Mouse (Mus musculus) liver, embryonic 11.5 days (tissue): ENCODE data around the gene 5330417H12Rik. TPM values are rescaled to one million over a fixed set of nuclear protein-coding genes. Genes with fewer than 3 reads are reported as not detected.

Experiments
- ATAC-seq: fragments of 200-750 bp; cut with Nextera tagmentation; replicated peaks from 2 replicates; pipeline ENCODE4 v1.8.0; 2017; ENCODE audit warnings: moderate number of reproducible peaks, mild to moderate bottlenecking, moderate TSS enrichment, moderate library complexity; ENCODE audit not compliant: low FRiP score
- DNase-seq: peaks from one replicate; pipeline ENCODE4 v3.0.0-alpha.2; 2017; ENCODE audit warnings: low spot score
- H3K27ac ChIP-seq: fragments of 300-500 bp; sonication (generic); 2 replicates; pipeline ENCODE4 v1.5.1; 2014; ENCODE audit warnings: mild to moderate bottlenecking, low read depth, low read length, control low read depth
- H3K27me3 ChIP-seq: fragments of 300-500 bp; sonication (generic); replicated peaks from 2 replicates; pipeline ENCODE4 v1.6.1; 2014; ENCODE audit warnings: low read length, mixed read lengths; ENCODE audit not compliant: control insufficient read depth, insufficient read depth
- H3K36me3 ChIP-seq: fragments of 300-500 bp; sonication (generic); 2 replicates; pipeline ENCODE4 v1.6.1; 2014; ENCODE audit warnings: mild to moderate bottlenecking, low read length, moderate library complexity, mixed read lengths; ENCODE audit not compliant: control insufficient read depth, insufficient read depth
- H3K4me1 ChIP-seq: fragments of 300-500 bp; sonication (generic); replicated peaks from 2 replicates; pipeline ENCODE4 v1.6.1; 2014; ENCODE audit warnings: low read length, mixed read lengths; ENCODE audit not compliant: control insufficient read depth, insufficient read depth
- H3K4me2 ChIP-seq: fragments of 300-500 bp; sonication (generic); 2 replicates; pipeline ENCODE4 v1.6.1; 2014; ENCODE audit warnings: mild to moderate bottlenecking, control low read depth, moderate library complexity
- H3K4me3 ChIP-seq: fragments of 300-500 bp; sonication (generic); 2 replicates; pipeline ENCODE4 v1.5.1; 2014; ENCODE audit warnings: low read depth, low read length, control low read depth
- H3K9ac ChIP-seq: fragments of 300-500 bp; sonication (generic); 2 replicates; pipeline ENCODE4 v1.6.1; 2014; ENCODE audit warnings: low read depth, low read length, control low read depth
- H3K9me3 ChIP-seq: fragments of 300-500 bp; sonication (generic); 2 replicates; pipeline ENCODE4 v1.6.1; 2016; ENCODE audit warnings: low read length, inconsistent platforms, mixed read lengths; ENCODE audit not compliant: control insufficient read depth
- WGBS: fragments of 180-500 bp; shearing (Covaris S2); extraction: QIAGEN DNeasy Blood & Tissue Kit; methylation state at CpG from one replicate; pipeline ENCODE4 v1.1.7; 2014; 5-methylcytosine and 5-hydroxymethylcytosine counted together
- polyA plus RNA-seq: library from polyadenylated mRNA; unstranded; fragments of >200 nt; fragmentation: Nextera tagmentation; extraction: Ambion mirVana; gene quantifications from 2 replicates; pipeline ENCODE4 v1.2.1, GENCODE M21; 2014

5330417H12Rik gene
- 0.19 TPM in 1 of 2 replicates, not detected in the other for polyA plus RNA-seq

DNA sequence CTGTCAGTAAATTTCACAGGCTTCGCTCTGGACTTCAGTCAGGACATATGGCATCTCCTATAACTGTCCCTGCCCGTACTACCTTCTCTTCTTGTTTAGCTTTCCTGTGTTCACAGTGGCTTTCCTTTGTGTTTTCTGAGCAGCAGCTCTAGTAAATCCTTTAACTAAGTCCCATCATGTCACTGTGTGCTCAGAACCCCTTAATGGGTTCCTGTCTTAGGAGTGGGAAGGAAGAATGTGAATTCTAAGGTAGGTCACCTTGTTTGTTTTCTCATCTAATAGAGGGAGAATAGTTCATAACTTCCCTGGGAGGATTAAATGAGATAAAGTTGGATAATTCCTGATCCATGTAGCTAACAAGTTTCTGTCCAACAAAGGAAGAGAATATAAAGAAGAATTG is at the start of gene 5330417H12Rik:
Gene 5330417H12Rik (minus strand): TSS at position 101 of the 400 bp plus-strand sequence.
- no peak within 1 kb of the TSS for H3K9ac ChIP-seq
- H3K27ac ChIP-seq, result no peak within 1 kb of the TSS
- no peaks in the 10 kb centered on the region for H3K36me3 ChIP-seq
- H3K27me3 ChIP-seq, result no peaks in the 10 kb centered on the region
- H3K4me2 ChIP-seq, result no peak within 1 kb of the TSS
- H3K4me3 ChIP-seq, result no peak within 1 kb of the TSS
- 78% methylated on average over 2 of the region's 2 CpGs for WGBS
- DNase-seq (no peak), ATAC-seq (no peak)
- H3K9me3 ChIP-seq, result no peaks in the 10 kb centered on the region
- no peaks in the 10 kb centered on the region for H3K4me1 ChIP-seq

- no peaks in the 10 kb centered on the region for H3K27me3 ChIP-seq
These were observed 43.6 kb upstream of the 5330417H12Rik start for GRCm38 (mm10) chr7:107668514-107668913.

GRCm38 (mm10) chr7:107666262-107666902 is 41.4 kb upstream of the 5330417H12Rik start:
- H3K36me3 ChIP-seq, result no peaks in the 10 kb centered on the region
- peak overlapping the region; percentile 64; the same call in 1 of the 2 replicates for H3K27ac ChIP-seq
- no peak for DNase-seq
- H3K9me3 ChIP-seq, result no peaks in the 10 kb centered on the region
- WGBS, result 33% methylated on average over 13 of the region's 13 CpGs
- peak overlapping the region; percentile 55 for H3K4me2 ChIP-seq
- H3K9ac ChIP-seq, result 0 out of 2 replicates have a peak overlapping the region, but pooled peaks have one; percentile 8
- peaks cover 25% of the 10 kb centered on the region for H3K4me1 ChIP-seq
- H3K4me3 ChIP-seq, result peak overlapping the region; percentile 22; the same call in 1 of the 2 replicates
- H3K27me3 ChIP-seq, result no peaks in the 10 kb centered on the region
- no peak for ATAC-seq

More at GRCm38 (mm10) chr7:107668514-107668913, 43.6 kb upstream of the 5330417H12Rik start:
- peaks cover 25% of the 10 kb centered on the region for H3K4me1 ChIP-seq
- no peak overlapping the region for H3K27ac ChIP-seq
- no peak overlapping the region for H3K4me2 ChIP-seq
- no peak overlapping the region for H3K4me3 ChIP-seq
- H3K9me3 ChIP-seq, result no peaks in the 10 kb centered on the region
- no peak overlapping the region for H3K9ac ChIP-seq
- ATAC-seq (no peak), DNase-seq (no peak)
- H3K36me3 ChIP-seq, result no peaks in the 10 kb centered on the region
- WGBS, result 79% methylated on average over 5 of the region's 5 CpGs

GRCm38 (mm10) chr7:107665586-107666261 is 40.8 kb upstream of the 5330417H12Rik start:
- 24% methylated on average over 9 of the region's 9 CpGs for WGBS
- Histone ChIP-seq H3K9me3 (no peaks in the 10 kb centered on the region), H3K27me3 (no peaks in the 10 kb centered on the region), H3K4me2 (peak overlapping the region; percentile 55), H3K9ac (0 out of 2 replicates have a peak overlapping the region, but pooled peaks have one; percentile 25), H3K4me1 (peaks cover 25% of the 10 kb centered on the region), H3K27ac (peak overlapping the region; percentile 64), H3K36me3 (no peaks in the 10 kb centered on the region), H3K4me3 (peak overlapping the region; percentile 22; the same call in 1 of the 2 replicates)
- ATAC-seq (peak; percentile 33), DNase-seq (no peak)

DNA sequence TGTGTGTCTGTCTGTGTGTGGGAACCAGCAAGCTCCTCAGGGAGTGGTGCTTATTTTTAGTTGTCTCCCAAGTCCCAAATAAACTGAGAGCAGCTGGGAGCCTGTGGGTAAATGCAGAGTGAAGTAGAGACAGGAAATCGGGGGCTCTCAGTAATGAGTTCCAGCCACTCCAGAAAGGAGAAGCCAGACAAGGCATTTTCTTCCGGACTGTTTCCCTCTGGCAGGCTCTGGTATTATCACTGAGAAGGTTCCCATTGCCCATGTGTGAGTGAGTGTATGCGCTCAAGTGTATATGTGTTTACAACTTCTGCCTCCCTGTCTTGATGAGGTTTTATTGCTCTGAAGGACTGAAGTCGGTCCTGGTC is 40.2 kb upstream of the 5330417H12Rik start:
- H3K4me3 ChIP-seq, result no peak overlapping the region
- H3K4me1 ChIP-seq, result peaks cover 25% of the 10 kb centered on the region
- 22% methylated on average over 4 of the region's 4 CpGs for WGBS
- H3K9ac ChIP-seq, result 0 out of 2 replicates have a peak overlapping the region, but pooled peaks have one; percentile 25
- no peaks in the 10 kb centered on the region for H3K9me3 ChIP-seq
- peak overlapping the region; percentile 64 for H3K27ac ChIP-seq
- H3K4me2 ChIP-seq, result peak overlapping the region; percentile 55
- no peaks in the 10 kb centered on the region for H3K36me3 ChIP-seq
- no peaks in the 10 kb centered on the region for H3K27me3 ChIP-seq
- DNase-seq, result no peak
- peak; percentile 11; the same call in 1 of the 2 replicates for ATAC-seq

GRCm38 (mm10) chr7:107664063-107665056 is 39.4 kb upstream of the 5330417H12Rik start:
- ATAC-seq (no peak), DNase-seq (no peak)
- H3K4me1 ChIP-seq, result peaks cover 25% of the 10 kb centered on the region
- peak overlapping the region; percentile 64 for H3K27ac ChIP-seq
- H3K36me3 ChIP-seq, result no peaks in the 10 kb centered on the region
- H3K27me3 ChIP-seq, result no peaks in the 10 kb centered on the region
- no peak overlapping the region for H3K4me3 ChIP-seq
- WGBS, result 38% methylated on average over 8 of the region's 8 CpGs
- H3K9ac ChIP-seq, result no peak overlapping the region
- H3K4me2 ChIP-seq, result no peak overlapping the region
- H3K9me3 ChIP-seq, result no peaks in the 10 kb centered on the region

GRCm38 (mm10) chr7:107663621-107664020 is 38.7 kb upstream of the 5330417H12Rik start:
- Histone ChIP-seq H3K4me2 (no peak overlapping the region), H3K4me1 (peaks cover 25% of the 10 kb centered on the region), H3K36me3 (no peaks in the 10 kb centered on the region), H3K4me3 (no peak overlapping the region), H3K27ac (no peak overlapping the region), H3K27me3 (no peaks in the 10 kb centered on the region), H3K9ac (no peak overlapping the region), H3K9me3 (no peaks in the 10 kb centered on the region)
- DNase-seq (no peak), ATAC-seq (no peak)
- WGBS, result 72% methylated on average over 6 of the region's 6 CpGs

GRCm38 (mm10) chr7:107661843-107662281 is 36.9 kb upstream of the 5330417H12Rik start:
- Histone ChIP-seq H3K9ac (no peak overlapping the region), H3K9me3 (no peaks in the 10 kb centered on the region), H3K4me3 (no peak overlapping the region), H3K4me2 (no peak overlapping the region), H3K27ac (peak overlapping the region; percentile 44), H3K36me3 (no peaks in the 10 kb centered on the region), H3K4me1 (peaks cover 25% of the 10 kb centered on the region), H3K27me3 (no peaks in the 10 kb centered on the region)
- 62% methylated on average over 5 of the region's 5 CpGs for WGBS
- DNase-seq (no peak), ATAC-seq (no peak)
